Mouse (Mus musculus): ENCODE measurements around the gene Pdzd7. TPM values are rescaled to one million over a fixed set of nuclear protein-coding genes. Genes with fewer than 3 reads are reported as not detected.
A peak's percentile ranks its signal among the peaks of the same experiment; 100 is the strongest.

The Pdzd7 gene
- total and polyA plus RNA-seq, 2 experiments, result 0.06 TPM; not detected in 1

GRCm38 (mm10) chr19:45015518-45016281 is 29.8 kb downstream of the Pdzd7 start:
- H3K27me3 ChIP-seq (ENCODE audit: control insufficient read depth, insufficient read depth, low read length), result no peaks in the 10 kb centered on the region
- peaks cover 16% of the 10 kb centered on the region for H3K4me1 ChIP-seq (ENCODE audit: control insufficient read depth, insufficient read depth, low read length)
- peak; percentile 53 for DNase-seq (ENCODE audit: extremely low read depth, low read depth, low spot score)
- H3K9ac ChIP-seq (ENCODE audit: low read depth, low read length), result peak overlapping the region; percentile 79
- H3K27ac ChIP-seq (replicated peaks; ENCODE audit: insufficient read depth, low read depth, low read length), result peak overlapping the region; percentile 91
- under 1% methylated on average over 34 of the region's 34 CpGs for WGBS
- peaks cover 3% of the 10 kb centered on the region; the same call in 1 of the 2 replicates for H3K36me3 ChIP-seq (ENCODE audit: control insufficient read depth, insufficient read depth, low read length)
- TF ChIP-seq POLR2A (IDR thresholded peaks at IDR 0.05; ENCODE audit: extremely low read depth, insufficient read depth, low read length) (no peak), CTCF (IDR thresholded peaks at IDR 0.05; ENCODE audit: low read depth, low read length) (no peak)
- H3K79me2 ChIP-seq (ENCODE audit: control insufficient read depth, insufficient read depth, low read length), result peaks cover 10% of the 10 kb centered on the region; the same call in 1 of the 2 replicates
- peak overlapping the region; percentile 73 for H3K4me3 ChIP-seq (ENCODE audit: insufficient read depth, low read depth, low read length)

- Histone ChIP-seq H3K79me2 (ENCODE audit: control insufficient read depth, insufficient read depth, low read length) (peaks cover 5% of the 10 kb centered on the region; the same call in 1 of the 2 replicates), H3K27ac (replicated peaks; ENCODE audit: insufficient read depth, low read depth, low read length) (peak overlapping the region; percentile 92), H3K4me3 (ENCODE audit: insufficient read depth, low read depth, low read length) (peak overlapping the region; percentile 73), H3K4me1 (ENCODE audit: control insufficient read depth, insufficient read depth, low read length) (peaks cover 16% of the 10 kb centered on the region), H3K27me3 (ENCODE audit: control insufficient read depth, insufficient read depth, low read length) (no peaks in the 10 kb centered on the region), H3K36me3 (ENCODE audit: control insufficient read depth, insufficient read depth, low read length) (peaks cover 6% of the 10 kb centered on the region; the same call in 1 of the 2 replicates), H3K9ac (ENCODE audit: low read depth, low read length) (peak overlapping the region; percentile 79)
- TF ChIP-seq CTCF (IDR thresholded peaks at IDR 0.05; ENCODE audit: low read depth, low read length), result no peak
- TF ChIP-seq POLR2A (IDR thresholded peaks at IDR 0.05; ENCODE audit: extremely low read depth, insufficient read depth, low read length), result peak; percentile 53; the same call in 1 of the 2 replicates
- WGBS, result under 1% methylated on average over 25 of the region's 25 CpGs
- DNase-seq (ENCODE audit: extremely low read depth, low read depth, low spot score), result peak; percentile 99
Measured at GRCm38 (mm10) chr19:45014981-45015402, 30.5 kb downstream of the Pdzd7 start.

GRCm38 (mm10) chr19:45014335-45014971 is 31.1 kb downstream of the Pdzd7 start, which contains the start of gene Lzts2:
Gene Lzts2, plus strand, starts transcription at chr19:45014414.
- Histone ChIP-seq H3K9ac (ENCODE audit: low read depth, low read length) (peak within 1 kb of the TSS; percentile 79), H3K79me2 (ENCODE audit: control insufficient read depth, insufficient read depth, low read length) (peaks cover 5% of the 10 kb centered on the region; the same call in 1 of the 2 replicates), H3K4me1 (ENCODE audit: control insufficient read depth, insufficient read depth, low read length) (peaks cover 16% of the 10 kb centered on the region), H3K27ac (replicated peaks; ENCODE audit: insufficient read depth, low read depth, low read length) (peak within 1 kb of the TSS; percentile 92), H3K36me3 (ENCODE audit: control insufficient read depth, insufficient read depth, low read length) (peaks cover 10% of the 10 kb centered on the region), H3K27me3 (ENCODE audit: control insufficient read depth, insufficient read depth, low read length) (no peaks in the 10 kb centered on the region), H3K4me3 (ENCODE audit: insufficient read depth, low read depth, low read length) (peak within 1 kb of the TSS; percentile 73)
- TF ChIP-seq CTCF (IDR thresholded peaks at IDR 0.05; ENCODE audit: low read depth, low read length) (no peak), POLR2A (IDR thresholded peaks at IDR 0.05; ENCODE audit: extremely low read depth, insufficient read depth, low read length) (no peak)
- 10% methylated on average over 10 of the region's 10 CpGs for WGBS
- peak; percentile 62 for DNase-seq (ENCODE audit: extremely low read depth, low read depth, low spot score)

GRCm38 (mm10) chr19:45013581-45014225 is 31.8 kb downstream of the Pdzd7 start:
- peak overlapping the region; percentile 92 for H3K27ac ChIP-seq (replicated peaks; ENCODE audit: insufficient read depth, low read depth, low read length)
- peaks cover 15% of the 10 kb centered on the region for H3K4me1 ChIP-seq (ENCODE audit: control insufficient read depth, insufficient read depth, low read length)
- H3K36me3 ChIP-seq (ENCODE audit: control insufficient read depth, insufficient read depth, low read length), result peaks cover 10% of the 10 kb centered on the region
- no peak for TF ChIP-seq POLR2A (IDR thresholded peaks at IDR 0.05; ENCODE audit: extremely low read depth, insufficient read depth, low read length)
- no peak for TF ChIP-seq CTCF (IDR thresholded peaks at IDR 0.05; ENCODE audit: low read depth, low read length)
- H3K27me3 ChIP-seq (ENCODE audit: control insufficient read depth, insufficient read depth, low read length), result no peaks in the 10 kb centered on the region
- no peak overlapping the region for H3K4me3 ChIP-seq (ENCODE audit: insufficient read depth, low read depth, low read length)
- WGBS, result 53% methylated on average over 6 of the region's 6 CpGs
- no peak overlapping the region; the same call in 1 of the 2 replicates for H3K9ac ChIP-seq (ENCODE audit: low read depth, low read length)
- no peak for DNase-seq (ENCODE audit: extremely low read depth, low read depth, low spot score)
- H3K79me2 ChIP-seq (ENCODE audit: control insufficient read depth, insufficient read depth, low read length), result peaks cover 4% of the 10 kb centered on the region; the same call in 1 of the 2 replicates

- H3K27me3 ChIP-seq (ENCODE audit: control insufficient read depth, insufficient read depth, low read length), result no peaks in the 10 kb centered on the region
- no peak overlapping the region for H3K9ac ChIP-seq (ENCODE audit: low read depth, low read length)
- no peaks in the 10 kb centered on the region for H3K79me2 ChIP-seq (ENCODE audit: control insufficient read depth, insufficient read depth, low read length)
- no peak overlapping the region for H3K27ac ChIP-seq (replicated peaks; ENCODE audit: insufficient read depth, low read depth, low read length)
- peaks cover 10% of the 10 kb centered on the region for H3K36me3 ChIP-seq (ENCODE audit: control insufficient read depth, insufficient read depth, low read length)
- no peak for TF ChIP-seq POLR2A (IDR thresholded peaks at IDR 0.05; ENCODE audit: extremely low read depth, insufficient read depth, low read length)
- TF ChIP-seq CTCF (IDR thresholded peaks at IDR 0.05; ENCODE audit: low read depth, low read length), result no peak
- peaks cover 15% of the 10 kb centered on the region for H3K4me1 ChIP-seq (ENCODE audit: control insufficient read depth, insufficient read depth, low read length)
- H3K4me3 ChIP-seq (ENCODE audit: insufficient read depth, low read depth, low read length), result no peak overlapping the region
- no peak for DNase-seq (ENCODE audit: extremely low read depth, low read depth, low spot score)
- 55% methylated on average over 6 of the region's 6 CpGs for WGBS
Measured at GRCm38 (mm10) chr19:45012636-45013035, 32.9 kb downstream of the Pdzd7 start.
